Mouse (Mus musculus) layer of hippocampus, adult 8-10 months (tissue): Measurements from ENCODE around the gene Atp6v0e. TPM values are rescaled to one million over a fixed set of nuclear protein-coding genes. Genes with fewer than 3 reads are reported as not detected.

Source experiments
- DNase-seq, 2 experiments: peaks; one replicate each; pipeline ENCODE4 v3.0.0; 2022; ENCODE audit warnings: low spot score in 2 of 2
- total RNA-seq, 4 experiments: library from RNA; stranded (reverse); gene quantifications; 2 replicates each; pipeline ENCODE4 v1.2.4; 2022

Gene Atp6v0e
- total RNA-seq, 4 experiments from 2014 or later: 44.0 to 60.6 (median 49.1) TPM

GRCm38 (mm10) chr17:26681276-26681675, 18.2 kb downstream of the Atp6v0e start:
- no peak for DNase-seq

DNA sequence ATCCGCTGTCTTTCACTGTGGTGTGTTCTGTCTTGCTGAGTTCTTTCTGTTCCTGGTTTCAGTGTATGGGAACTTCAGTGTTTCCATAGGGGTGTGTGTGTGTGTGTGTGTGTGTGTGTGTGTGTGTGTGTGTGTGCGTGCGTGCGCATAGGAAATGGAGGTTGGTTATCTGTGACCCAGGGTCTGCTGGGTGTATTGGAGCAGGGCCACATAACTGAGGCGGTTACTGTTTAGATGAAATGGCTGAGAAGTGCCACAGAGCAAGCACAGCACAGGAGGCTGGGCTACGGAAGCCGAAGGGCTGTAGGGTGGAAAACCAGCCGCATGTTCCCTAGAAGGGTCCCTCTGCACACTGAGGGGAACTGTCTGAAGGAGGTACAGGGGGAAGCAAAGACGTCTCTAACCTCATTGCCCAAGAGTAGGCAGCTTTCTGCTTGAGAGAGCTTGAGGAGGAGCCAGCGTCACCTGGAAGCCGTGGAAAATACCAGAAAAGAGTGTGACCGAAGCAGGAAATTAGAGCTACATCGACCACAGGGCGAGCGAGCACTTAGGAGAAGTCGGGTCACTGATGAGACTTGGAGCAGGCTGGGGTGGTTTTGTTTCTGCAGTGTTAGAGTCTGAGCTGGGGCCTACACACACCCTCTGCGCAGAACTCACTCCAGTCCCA, 23.4 kb downstream of the Atp6v0e start:
- no peak for DNase-seq

GRCm38 (mm10) chr17:26688795-26689735, 26.0 kb downstream of the Atp6v0e start:
- DNase-seq: peak in 1 of 2 experiments; percentile 60

GRCm38 (mm10) chr17:26689810-26690209, 26.8 kb downstream of the Atp6v0e start:
- no peak for DNase-seq

DNA sequence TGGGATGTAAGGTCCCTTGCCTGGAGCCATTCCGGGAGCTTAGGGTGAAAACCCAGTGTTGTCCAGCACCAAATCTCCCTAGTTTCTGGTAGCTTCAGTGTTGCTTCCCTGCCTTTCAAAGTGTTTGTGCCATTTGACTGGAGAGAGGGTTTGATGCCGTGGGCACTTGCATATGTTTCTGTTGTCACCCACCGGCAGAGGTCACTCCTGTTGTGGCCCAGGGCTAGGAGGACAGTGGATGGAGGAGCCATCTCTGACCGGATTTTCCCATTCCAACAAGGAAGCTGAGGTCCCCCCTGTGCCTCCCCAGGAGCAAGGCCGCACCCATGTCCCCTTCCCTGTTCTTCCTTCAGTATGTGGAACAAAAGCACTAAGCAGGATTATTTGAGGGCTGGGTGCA, 27.2 kb downstream of the Atp6v0e start:
- no peak for DNase-seq

GRCm38 (mm10) chr17:26691110-26691509, 28.1 kb downstream of the Atp6v0e start:
- no peak for DNase-seq

DNA sequence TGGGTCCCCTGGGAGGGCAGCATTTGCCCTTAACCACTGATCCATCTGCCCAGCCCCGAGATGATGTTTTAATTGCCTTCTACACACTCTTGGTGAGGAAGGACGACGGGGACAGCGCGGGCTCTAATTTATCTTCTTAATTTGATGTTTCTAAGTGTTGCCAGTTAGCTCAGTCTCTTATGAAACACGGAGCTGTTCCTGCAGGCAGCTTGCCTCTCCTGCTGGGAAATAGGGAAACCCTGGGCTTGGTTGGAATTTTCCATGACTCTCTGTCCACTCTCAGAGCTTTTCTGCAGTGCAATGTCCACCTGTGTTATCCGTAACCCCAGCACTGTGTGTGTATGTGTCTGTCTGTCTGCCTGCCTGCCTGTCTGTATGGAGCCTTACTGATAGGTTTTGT, 30.4 kb downstream of the Atp6v0e start:
- peak in 1 of 2 experiments; percentile 61 for DNase-seq

DNA sequence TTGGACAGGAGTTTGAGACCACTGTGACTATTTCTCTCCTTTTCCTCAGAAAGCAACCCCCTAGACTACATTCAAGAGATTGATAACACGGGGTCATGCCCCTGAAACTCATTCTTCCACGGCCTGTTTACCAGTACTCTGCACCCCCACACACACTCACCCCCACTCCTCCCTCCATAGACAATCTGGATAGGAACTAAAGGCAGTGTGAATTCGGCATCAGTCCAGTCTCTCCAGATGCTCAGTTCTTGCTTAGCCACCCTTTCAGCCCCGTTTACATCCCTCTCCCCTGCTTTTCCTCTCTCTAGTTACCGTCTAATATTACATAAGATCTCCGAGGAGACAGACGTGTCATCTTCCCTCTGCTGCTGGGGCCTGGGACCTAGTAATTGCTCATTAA, 31.1 kb downstream of the Atp6v0e start:
- DNase-seq: peak in 1 of 2 experiments; percentile 57

GRCm38 (mm10) chr17:26695193-26695592, 32.2 kb downstream of the Atp6v0e start:
- DNase-seq: no peak

- DNase-seq: no peak
Observed at GRCm38 (mm10) chr17:26698846-26699245, 35.8 kb downstream of the Atp6v0e start.

DNA sequence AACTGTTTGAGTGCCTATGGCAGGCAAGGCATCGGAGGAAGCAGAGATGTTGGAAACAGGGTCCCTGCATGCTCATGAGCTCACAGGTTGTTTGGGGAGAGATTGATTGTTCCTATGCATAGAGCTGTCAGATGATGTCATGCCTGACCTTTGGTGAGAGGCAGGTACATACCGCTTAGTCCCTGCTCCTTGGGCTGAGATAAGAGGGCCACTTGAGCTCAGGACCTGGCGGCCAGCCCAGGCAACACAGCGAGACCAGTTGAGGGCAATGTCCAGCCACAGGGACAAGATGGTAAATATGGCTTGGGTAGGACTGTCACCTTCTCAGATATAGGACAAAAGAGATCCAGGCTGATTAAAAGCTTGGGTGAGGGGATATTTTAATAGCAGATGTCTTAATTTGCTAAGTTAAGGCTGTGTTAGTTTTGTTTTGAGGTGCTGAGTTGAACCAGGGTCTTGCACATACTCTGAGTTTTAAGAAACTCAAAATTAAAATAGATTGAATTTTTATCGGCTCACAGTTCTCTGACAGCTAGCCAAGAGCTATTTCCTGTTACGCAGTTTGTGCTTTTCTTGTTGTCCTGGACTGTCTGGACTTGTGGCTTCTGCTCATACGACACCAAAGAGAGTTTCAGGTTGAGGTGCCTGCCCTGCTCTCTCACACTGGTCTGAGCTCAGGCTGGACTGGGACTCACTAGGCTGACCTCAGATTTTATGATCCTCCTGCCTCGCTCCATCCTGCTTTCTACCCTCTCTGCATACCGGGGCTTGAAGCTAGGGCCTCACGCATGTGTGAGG, 37.0 kb downstream of the Atp6v0e start:
- no peak for DNase-seq

- DNase-seq: no peak
Observed at GRCm38 (mm10) chr17:26701565-26701964, 38.5 kb downstream of the Atp6v0e start.

GRCm38 (mm10) chr17:26702621-26703020, 39.6 kb downstream of the Atp6v0e start:
- DNase-seq: no peak

- no peak for DNase-seq
Observed at GRCm38 (mm10) chr17:26703671-26704070, 40.6 kb downstream of the Atp6v0e start.

GRCm38 (mm10) chr17:26705463-26706359, 42.7 kb downstream of the Atp6v0e start:
- no peak for DNase-seq

- DNase-seq: no peak
Observed at GRCm38 (mm10) chr17:26707066-26707465, 44.0 kb downstream of the Atp6v0e start.

- no peak for DNase-seq
Observed at GRCm38 (mm10) chr17:26708499-26708898, 45.5 kb downstream of the Atp6v0e start.

DNA sequence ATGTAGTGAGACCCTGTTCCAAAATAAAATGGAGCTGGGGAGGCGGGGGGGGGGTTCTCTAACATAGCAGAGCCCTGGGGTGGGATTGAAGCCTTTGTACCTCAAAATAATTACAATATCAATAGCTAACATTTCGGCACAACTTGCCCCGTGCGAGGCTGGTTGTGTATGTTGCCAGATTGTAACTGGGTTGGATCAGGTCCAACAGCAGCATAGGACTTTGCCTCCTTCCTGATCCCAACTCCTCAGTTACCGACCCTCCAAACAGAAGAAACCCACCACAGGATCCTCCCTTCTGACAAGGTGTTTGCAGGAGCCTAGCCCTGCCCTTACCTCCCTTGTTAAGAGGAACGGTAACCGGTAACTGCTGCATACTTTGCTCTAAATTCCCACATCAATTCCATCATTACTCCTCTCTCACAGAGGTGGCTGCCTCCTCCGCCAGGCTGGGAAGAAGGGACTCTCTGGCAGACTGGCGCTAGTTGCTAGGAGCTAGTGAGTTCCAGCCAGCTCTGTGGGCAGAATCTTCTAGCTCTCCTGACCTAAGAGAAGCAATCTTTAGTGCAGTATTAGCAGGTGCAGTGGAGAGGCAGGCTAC, 46.1 kb downstream of the Atp6v0e start:
- DNase-seq: no peak

GRCm38 (mm10) chr17:26710049-26710448, 47.0 kb downstream of the Atp6v0e start:
- DNase-seq: no peak

- DNase-seq: peak; percentile 98 to 99
Observed at GRCm38 (mm10) chr17:26715271-26715758, 52.3 kb downstream of the Atp6v0e start, which contains the start of gene Crebrf. Crebrf (plus strand) TSS chr17:26715650.
